ENCODE assay signal across 8 mouse cellular contexts in the genomic region with DNA sequence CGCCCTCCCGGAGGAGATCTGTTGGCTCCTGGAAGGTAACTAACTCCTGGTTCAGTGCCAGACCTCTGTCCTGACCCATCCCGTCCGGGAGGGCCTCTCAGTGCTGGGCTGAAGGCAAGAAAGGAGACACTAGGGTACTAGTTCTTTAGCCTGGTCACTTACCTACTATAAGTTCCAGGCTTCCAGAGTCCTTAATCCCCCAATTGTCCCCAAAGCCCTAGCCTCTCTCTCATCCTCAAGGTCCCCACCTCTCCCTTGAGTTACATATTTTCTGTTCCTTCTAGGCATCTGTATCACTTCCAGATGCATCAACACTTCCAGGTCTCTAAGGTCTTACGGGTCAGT. TPM values are rescaled to one million over a fixed set of nuclear protein-coding genes. Genes with fewer than 3 reads are reported as not detected.
DNase-seq lines count a peak whose midpoint lies in the region; ATAC-seq lines count a peak whose summit lies in the region.

No protein-coding gene starts in this region.

- 0 out of 2 replicates have a peak overlapping the region, but pooled peaks have one; percentile 7 for H3K4me3 ChIP-seq in limb, embryonic 11.5 days (ENCODE audit: low read depth, low read length)
- peak overlapping the region; percentile 29; the same call in 1 of the 2 replicates for H3K4me3 ChIP-seq in stomach, embryonic 14.5 days (ENCODE audit: low read depth, low read length)

- peak overlapping the region; percentile 40 for H3K4me2 ChIP-seq in limb, embryonic 11.5 days (ENCODE audit: low read depth, severe bottlenecking)
- peak overlapping the region; percentile 74 for H3K4me2 ChIP-seq in stomach, embryonic 14.5 days (replicated peaks; ENCODE audit: low read depth, low read length)

- WGBS in limb, embryonic 11.5 days, result 19% methylated on average over 4 of the region's 5 CpGs
- 22% methylated on average over 5 of the region's 5 CpGs for WGBS in stomach, embryonic 14.5 days

- no peak overlapping the region for H3K27ac ChIP-seq in limb, embryonic 11.5 days (replicated peaks; ENCODE audit: low read depth, low read length)
- no peak overlapping the region for H3K27ac ChIP-seq in stomach, embryonic 14.5 days (ENCODE audit: low read length)

- H3K9me3 ChIP-seq in limb, embryonic 11.5 days (ENCODE audit: control insufficient read depth, low read length), result no peaks in the 10 kb centered on the region
- no peaks in the 10 kb centered on the region for H3K9me3 ChIP-seq in stomach, embryonic 14.5 days (ENCODE audit: control insufficient read depth, low read depth, low read length)

- H3K9ac ChIP-seq in limb, embryonic 11.5 days (ENCODE audit: low read length), result no peak overlapping the region
- H3K9ac ChIP-seq in stomach, embryonic 14.5 days (replicated peaks; ENCODE audit: low read depth, low read length), result no peak overlapping the region

- no peak for ATAC-seq in limb, embryonic 11.5 days (ENCODE audit: insufficient number of reproducible peaks, low FRiP score, low TSS enrichment, low read depth)
- ATAC-seq in stomach, embryonic 14.5 days (ENCODE audit: insufficient number of reproducible peaks, insufficient read depth, low FRiP score, low read depth), result no peak

- peaks cover 5% of the 10 kb centered on the region; the same call in 1 of the 2 replicates for H3K4me1 ChIP-seq in limb, embryonic 11.5 days (ENCODE audit: control insufficient read depth, insufficient read depth, low read length)
- H3K4me1 ChIP-seq in stomach, embryonic 14.5 days (ENCODE audit: control insufficient read depth, insufficient read depth, low read length), result peaks cover 9% of the 10 kb centered on the region

- DNase-seq in adrenal gland, adult 18-20 months (ENCODE audit: low spot score in 2 of 2), result peak; percentile 18 to 25
- DNase-seq in adrenal gland, postnatal 36 days, result no peak
- DNase-seq in ovary, postnatal 36 days (ENCODE audit: low spot score), result peak; percentile 5
- no peak for DNase-seq in ovary, postnatal 14 days (ENCODE audit: low spot score)
- DNase-seq in limb, embryonic 11.5 days (ENCODE audit: low spot score), result peak; percentile 37
- DNase-seq in cerebellum, adult 11 months, result no peak
- no peak for DNase-seq in thymus, postnatal 36 days

- peaks cover 38% of the 10 kb centered on the region for H3K27me3 ChIP-seq in limb, embryonic 11.5 days (ENCODE audit: control insufficient read depth, insufficient read depth, low read length)
- H3K27me3 ChIP-seq in stomach, embryonic 14.5 days (ENCODE audit: control insufficient read depth, insufficient read depth, low read length), result peaks cover 7% of the 10 kb centered on the region; the same call in 1 of the 2 replicates

- no peaks in the 10 kb centered on the region for H3K36me3 ChIP-seq in limb, embryonic 11.5 days (ENCODE audit: control insufficient read depth, insufficient read depth, low read length)
- no peaks in the 10 kb centered on the region for H3K36me3 ChIP-seq in stomach, embryonic 14.5 days (ENCODE audit: control insufficient read depth, insufficient read depth, low read length)

RNA-seq across cellular contexts. Expression of gene Skap1, which starts 0.3 kb away (rescaled TPM):
- total RNA-seq in adrenal gland, adult 18-20 months (2021), result 1 to 10 TPM; 7.6 to 8.8 TPM
- total RNA-seq in adrenal gland, postnatal 36 days (2021), result 1 to 10 TPM; 7.5 to 8.2 TPM
- polyA plus RNA-seq in limb, embryonic 11.5 days (2014; fragmentation: Nextera tagmentation; extraction: Ambion mirVana), result 0.18 and 0.27 TPM in 2 replicates
- polyA plus RNA-seq in stomach, embryonic 14.5 days (2014; fragmentation: Nextera tagmentation; extraction: Ambion mirVana), result 0.45 and 0.82 TPM in 2 replicates

Comparison
In these comparisons a context has a peak if more than half of its experiments do, and no peak if none do; other contexts are left out.
1. DNase-seq: peak in adrenal gland, adult 18-20 months (2 of 2), ovary, postnatal 36 days (single experiment) and limb, embryonic 11.5 days (single experiment); none in adrenal gland, postnatal 36 days (0 of 2), ovary, postnatal 14 days (single experiment), cerebellum, adult 11 months (single experiment) and thymus, postnatal 36 days (0 of 2).